Mouse (Mus musculus): Measurements from ENCODE around the gene Coq4. TPM values are rescaled to one million over a fixed set of nuclear protein-coding genes. Genes with fewer than 3 reads are reported as not detected.
"Not testable (repeated sequence)": the region's sequence is repeated elsewhere in the genome, so short reads cannot be mapped to it uniquely, and the experiment has no call there.

Coq4 gene
- polyA plus RNA-seq, 1 experiment from 2014 or later = 11.4 TPM

DNA sequence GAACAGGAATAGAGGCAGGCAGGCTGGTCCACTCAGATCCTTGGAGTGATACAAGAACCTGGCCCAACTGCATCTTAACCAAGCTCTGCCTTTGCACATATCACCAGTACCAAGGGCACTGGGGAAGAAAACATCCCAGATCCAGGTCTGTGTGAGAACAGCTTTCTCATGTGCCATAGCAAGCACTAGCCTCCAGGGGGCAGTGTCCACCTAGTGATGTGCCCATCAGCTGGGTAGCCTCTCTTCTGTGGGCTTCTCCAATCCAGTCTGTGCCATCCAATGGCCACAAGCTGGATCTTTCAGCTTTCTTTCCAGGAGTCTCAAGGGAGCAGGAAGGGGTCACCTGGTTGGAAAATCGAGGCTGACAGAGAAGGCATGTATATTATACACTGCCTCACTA is 22.5 kb upstream of the Coq4 start:
- H3K36me3 ChIP-seq (replicated peaks) = no peaks in the 10 kb centered on the region
- H3K9me3 ChIP-seq (replicated peaks) = no peaks in the 10 kb centered on the region
- ATAC-seq (ENCODE audit: insufficient read depth) = no peak
- no peaks in the 10 kb centered on the region for H3K4me1 ChIP-seq (replicated peaks)
- WGBS (ENCODE audit: insufficient replicate concordance) = 0% methylated on average over 1 of the region's 1 CpGs
- no peak overlapping the region for H3K4me3 ChIP-seq (replicated peaks)
- H3K9ac ChIP-seq = no peak overlapping the region
- H3K27me3 ChIP-seq = peaks cover 16% of the 10 kb centered on the region
- no peak overlapping the region for H3K27ac ChIP-seq (replicated peaks)
- no peak overlapping the region for H3K4me2 ChIP-seq

DNA sequence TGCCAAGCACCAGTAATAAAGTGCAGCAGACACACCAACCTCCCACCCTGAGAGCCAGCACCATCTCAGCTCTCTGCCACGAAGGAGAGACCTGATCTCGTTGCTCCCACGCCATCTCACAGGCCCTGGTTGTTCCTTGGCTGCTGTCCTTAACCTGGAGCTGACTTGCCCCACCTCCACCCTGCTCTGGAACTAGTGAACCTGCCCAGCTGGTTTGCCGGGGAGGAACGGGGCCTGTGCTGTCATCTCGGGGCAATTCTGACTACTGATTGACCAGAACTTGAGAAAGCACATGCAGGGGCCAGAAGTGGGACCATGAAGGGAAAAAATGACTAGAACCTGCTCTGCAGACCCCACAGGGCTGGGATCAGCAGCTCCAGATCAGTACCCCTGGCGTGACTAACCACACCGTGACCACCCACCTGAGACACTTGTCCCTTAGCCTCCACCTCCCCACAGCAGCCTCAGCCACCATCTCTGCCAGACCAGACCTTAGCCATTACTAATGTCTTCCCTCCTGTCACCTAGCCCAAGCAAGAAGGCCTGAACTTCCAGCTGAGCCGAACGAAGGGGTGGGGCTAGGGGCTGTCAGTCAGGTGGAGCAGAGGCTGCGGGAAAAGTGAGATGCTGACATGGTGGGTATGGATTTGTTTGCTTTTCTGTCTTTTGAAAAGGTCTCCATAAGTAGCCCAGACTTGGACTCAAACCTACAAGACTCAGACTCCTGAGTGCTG is 19.1 kb upstream of the Coq4 start:
- WGBS (ENCODE audit: insufficient replicate concordance) = 52% methylated on average over 11 of the region's 11 CpGs
- no peak overlapping the region for H3K9ac ChIP-seq
- H3K4me1 ChIP-seq (replicated peaks) = peaks cover 12% of the 10 kb centered on the region; the same call in 1 of the 2 replicates
- no peak overlapping the region for H3K4me2 ChIP-seq
- H3K27me3 ChIP-seq = peaks cover 3% of the 10 kb centered on the region
- no peaks in the 10 kb centered on the region for H3K36me3 ChIP-seq (replicated peaks)
- H3K9me3 ChIP-seq (replicated peaks) = no peaks in the 10 kb centered on the region
- no peak overlapping the region for H3K27ac ChIP-seq (replicated peaks)
- ATAC-seq (ENCODE audit: insufficient read depth) = no peak
- H3K4me3 ChIP-seq (replicated peaks) = no peak overlapping the region

DNA sequence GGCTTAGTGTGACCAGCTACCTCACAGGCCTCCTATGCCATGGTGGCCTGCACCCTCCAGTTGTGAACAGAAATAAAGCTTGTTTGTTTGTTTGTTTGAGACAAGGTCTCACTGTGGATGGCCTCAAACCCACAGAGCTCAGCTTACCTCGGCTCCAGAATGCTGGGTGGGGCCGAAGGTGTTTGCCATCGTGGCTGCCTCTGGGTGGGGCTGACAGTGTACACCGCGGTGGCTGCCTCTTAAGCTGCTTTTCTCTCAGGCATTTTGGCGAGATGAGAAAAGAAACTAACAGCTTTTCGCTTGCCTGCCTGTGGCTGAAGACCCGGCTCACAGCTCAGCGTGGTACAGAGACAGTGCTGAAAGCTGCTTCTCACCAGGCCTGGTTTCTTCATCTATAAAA is 18.4 kb upstream of the Coq4 start:
- no peak for ATAC-seq (ENCODE audit: insufficient read depth)
- Histone ChIP-seq H3K27ac (replicated peaks) (no peak overlapping the region), H3K4me3 (replicated peaks) (no peak overlapping the region), H3K4me1 (replicated peaks) (peaks cover 19% of the 10 kb centered on the region), H3K36me3 (replicated peaks) (no peaks in the 10 kb centered on the region), H3K9ac (no peak overlapping the region), H3K9me3 (replicated peaks) (no peaks in the 10 kb centered on the region), H3K27me3 (no peaks in the 10 kb centered on the region), H3K4me2 (no peak overlapping the region)
- WGBS (ENCODE audit: insufficient replicate concordance) = 46% methylated on average over 9 of the region's 9 CpGs

DNA sequence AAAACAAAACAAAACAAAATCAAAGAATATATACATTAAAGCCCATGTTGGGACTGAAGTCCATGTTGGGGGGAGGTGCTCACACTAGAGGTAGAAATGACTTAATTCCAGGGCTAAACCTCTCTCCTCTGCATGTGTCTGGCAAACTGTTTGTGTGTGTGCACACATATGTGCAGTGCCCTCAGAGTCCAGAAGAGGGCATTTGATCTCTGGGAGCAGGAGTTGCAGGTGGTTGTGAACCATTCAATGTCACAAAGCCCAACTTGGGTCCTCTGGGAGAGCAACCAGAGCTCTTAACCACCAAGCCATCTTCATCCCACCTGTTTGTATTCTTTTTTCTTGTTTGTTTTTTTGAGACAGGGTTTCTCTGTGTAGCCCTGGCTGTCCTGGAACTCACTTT is 17.1 kb upstream of the Coq4 start:
- H3K27ac ChIP-seq (replicated peaks) = no peak overlapping the region
- no peak overlapping the region for H3K9ac ChIP-seq
- no peak for ATAC-seq (ENCODE audit: insufficient read depth)

DNA sequence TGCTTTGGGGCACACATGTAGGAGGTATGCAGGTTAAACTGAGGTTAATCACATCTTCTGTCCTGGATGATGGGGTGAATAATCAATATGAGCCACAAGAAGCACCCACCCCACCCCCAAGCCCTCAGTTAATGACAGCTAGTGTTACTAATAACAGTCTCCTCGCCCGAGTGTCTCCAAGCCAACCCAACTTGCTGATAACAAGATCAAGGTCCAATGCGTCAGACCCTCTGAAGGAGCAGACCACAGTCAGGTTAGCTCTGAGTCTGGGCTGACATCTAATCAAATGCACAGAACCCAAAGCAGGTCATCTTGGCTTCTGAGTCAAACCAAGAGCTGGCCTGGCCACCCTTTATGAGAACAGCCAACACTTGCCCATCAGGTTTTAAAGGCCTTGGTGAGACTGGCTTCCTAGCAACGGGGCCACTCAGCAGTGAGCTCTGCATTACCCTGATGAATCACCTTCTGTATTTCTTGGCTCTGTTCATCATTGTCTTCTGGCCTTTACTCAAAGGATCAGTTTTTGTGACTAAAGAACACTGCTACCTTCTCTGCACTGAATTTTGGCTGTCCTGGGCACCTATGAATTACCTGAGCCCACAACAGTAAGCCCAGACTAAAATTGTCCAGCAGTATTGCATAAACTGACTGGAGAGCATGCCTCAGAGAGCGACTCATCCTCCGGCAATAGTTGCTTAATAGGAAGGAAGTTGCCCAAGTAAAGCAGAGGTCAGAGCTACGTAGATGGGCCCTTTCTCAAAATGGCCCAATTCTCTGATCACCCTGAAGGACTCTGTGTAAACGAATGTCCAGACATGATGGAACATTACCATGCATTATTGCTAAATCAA is 15.5 kb upstream of the Coq4 start:
- WGBS (ENCODE audit: insufficient replicate concordance) = 29% methylated on average over 8 of the region's 8 CpGs
- no peak overlapping the region for H3K27ac ChIP-seq (replicated peaks)
- ATAC-seq (ENCODE audit: insufficient read depth) = 0 out of 2 replicates have a peak, but pooled peaks have one; percentile 50

More for the DNA sequence above, 17.1 kb upstream of the Coq4 start:
- H3K27me3 ChIP-seq = no peaks in the 10 kb centered on the region
- no peaks in the 10 kb centered on the region for H3K36me3 ChIP-seq (replicated peaks)
- H3K4me2 ChIP-seq = no peak overlapping the region
- H3K4me1 ChIP-seq (replicated peaks) = peaks cover 22% of the 10 kb centered on the region
- no peak overlapping the region for H3K4me3 ChIP-seq (replicated peaks)
- H3K9me3 ChIP-seq (replicated peaks) = no peaks in the 10 kb centered on the region

DNA sequence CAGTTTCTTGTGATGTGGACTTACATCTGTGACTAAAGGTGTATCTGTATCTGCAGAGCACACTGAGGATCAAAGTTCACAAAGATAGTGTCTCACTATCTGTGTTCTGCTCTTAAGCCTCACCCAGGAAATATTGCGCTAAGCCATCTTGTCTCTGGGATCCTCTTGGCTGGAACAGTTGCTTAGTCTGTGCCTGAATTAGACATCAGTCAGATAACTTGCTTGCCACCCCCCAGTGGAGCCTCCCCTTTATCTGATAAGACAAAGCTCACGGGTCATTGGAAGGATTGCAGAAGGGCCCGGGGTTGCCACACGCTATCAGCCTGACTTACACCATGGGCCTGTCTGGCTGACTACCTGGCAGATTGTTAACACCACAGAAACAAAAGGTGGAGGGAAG is 14.0 kb upstream of the Coq4 start:
- no peak; the same call in 1 of the 2 replicates for ATAC-seq (ENCODE audit: insufficient read depth)
- WGBS (ENCODE audit: insufficient replicate concordance) = 28% methylated on average over 4 of the region's 4 CpGs
- Histone ChIP-seq H3K4me2 (no peak overlapping the region), H3K9me3 (replicated peaks) (no peaks in the 10 kb centered on the region), H3K27me3 (no peaks in the 10 kb centered on the region), H3K36me3 (replicated peaks) (peaks cover 20% of the 10 kb centered on the region), H3K9ac (no peak overlapping the region), H3K4me3 (replicated peaks) (no peak overlapping the region), H3K4me1 (replicated peaks) (peaks cover 22% of the 10 kb centered on the region), H3K27ac (replicated peaks) (peak overlapping the region; percentile 35; the same call in 1 of the 2 replicates)

More for the DNA sequence above, 15.5 kb upstream of the Coq4 start:
- peaks cover 22% of the 10 kb centered on the region for H3K4me1 ChIP-seq (replicated peaks)
- no peak overlapping the region for H3K4me2 ChIP-seq
- H3K9me3 ChIP-seq (replicated peaks) = no peaks in the 10 kb centered on the region
- H3K4me3 ChIP-seq (replicated peaks) = no peak overlapping the region
- no peaks in the 10 kb centered on the region for H3K27me3 ChIP-seq
- H3K36me3 ChIP-seq (replicated peaks) = peaks cover 5% of the 10 kb centered on the region; the same call in 1 of the 2 replicates
- no peak overlapping the region for H3K9ac ChIP-seq

DNA sequence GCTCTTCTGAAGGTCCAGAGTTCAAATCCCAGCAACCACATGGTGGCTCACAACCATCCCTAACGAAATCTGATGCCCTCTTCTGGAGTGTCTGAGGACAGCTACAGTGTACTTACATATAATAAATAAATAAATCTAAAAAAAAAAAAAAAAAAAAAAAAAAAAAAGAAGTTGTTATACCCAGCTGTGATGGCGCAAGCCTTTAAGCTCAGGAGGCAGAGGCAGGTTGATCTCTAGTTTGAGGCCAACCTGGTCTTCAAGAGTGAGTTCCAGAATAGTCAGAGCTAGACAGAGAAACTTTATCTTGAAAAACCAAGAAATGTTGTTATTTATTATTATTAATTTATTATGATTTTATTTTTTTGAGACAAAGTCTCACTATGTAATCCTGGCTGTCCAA is 6.0 kb upstream of the Coq4 start:
- H3K9ac ChIP-seq; H3K27me3 ChIP-seq; ATAC-seq (ENCODE audit: insufficient read depth); H3K4me3 ChIP-seq (replicated peaks); H3K9me3 ChIP-seq (replicated peaks); H3K4me2 ChIP-seq; H3K4me1 ChIP-seq (replicated peaks); H3K27ac ChIP-seq (replicated peaks): not testable (repeated sequence)
- 83% methylated on average over 2 of the region's 2 CpGs for WGBS (ENCODE audit: insufficient replicate concordance)
- peaks cover 91% of the 10 kb centered on the region for H3K36me3 ChIP-seq (replicated peaks)

DNA sequence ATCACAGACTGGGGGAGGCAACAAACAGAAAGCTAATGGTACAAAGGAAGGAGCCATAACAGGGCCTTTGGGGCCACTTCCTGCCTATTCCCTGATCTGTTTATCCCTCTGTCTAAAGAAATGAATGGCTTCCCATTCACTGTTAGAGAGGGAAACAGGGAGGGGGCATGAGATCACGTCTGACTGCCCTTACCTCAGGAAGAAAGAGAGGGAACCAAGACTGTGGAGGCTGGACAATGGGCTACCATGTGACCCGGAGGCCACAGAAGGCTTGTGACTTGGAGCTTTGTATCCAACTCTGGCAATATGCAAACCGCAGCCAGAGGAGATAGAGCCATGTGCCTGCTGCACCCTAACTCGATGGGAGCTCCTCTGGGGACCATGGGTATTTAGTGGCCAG is 3.0 kb upstream of the Coq4 start:
- peaks cover 20% of the 10 kb centered on the region for H3K4me1 ChIP-seq (replicated peaks)
- no peak overlapping the region for H3K9ac ChIP-seq
- no peaks in the 10 kb centered on the region for H3K9me3 ChIP-seq (replicated peaks)
- H3K36me3 ChIP-seq (replicated peaks) = peaks cover 64% of the 10 kb centered on the region
- no peak for ATAC-seq (ENCODE audit: insufficient read depth)
- H3K4me2 ChIP-seq = no peak overlapping the region
- H3K4me3 ChIP-seq (replicated peaks) = no peak overlapping the region
- no peak overlapping the region for H3K27ac ChIP-seq (replicated peaks)
- WGBS (ENCODE audit: insufficient replicate concordance) = 58% methylated on average over 4 of the region's 4 CpGs
- no peaks in the 10 kb centered on the region for H3K27me3 ChIP-seq

DNA sequence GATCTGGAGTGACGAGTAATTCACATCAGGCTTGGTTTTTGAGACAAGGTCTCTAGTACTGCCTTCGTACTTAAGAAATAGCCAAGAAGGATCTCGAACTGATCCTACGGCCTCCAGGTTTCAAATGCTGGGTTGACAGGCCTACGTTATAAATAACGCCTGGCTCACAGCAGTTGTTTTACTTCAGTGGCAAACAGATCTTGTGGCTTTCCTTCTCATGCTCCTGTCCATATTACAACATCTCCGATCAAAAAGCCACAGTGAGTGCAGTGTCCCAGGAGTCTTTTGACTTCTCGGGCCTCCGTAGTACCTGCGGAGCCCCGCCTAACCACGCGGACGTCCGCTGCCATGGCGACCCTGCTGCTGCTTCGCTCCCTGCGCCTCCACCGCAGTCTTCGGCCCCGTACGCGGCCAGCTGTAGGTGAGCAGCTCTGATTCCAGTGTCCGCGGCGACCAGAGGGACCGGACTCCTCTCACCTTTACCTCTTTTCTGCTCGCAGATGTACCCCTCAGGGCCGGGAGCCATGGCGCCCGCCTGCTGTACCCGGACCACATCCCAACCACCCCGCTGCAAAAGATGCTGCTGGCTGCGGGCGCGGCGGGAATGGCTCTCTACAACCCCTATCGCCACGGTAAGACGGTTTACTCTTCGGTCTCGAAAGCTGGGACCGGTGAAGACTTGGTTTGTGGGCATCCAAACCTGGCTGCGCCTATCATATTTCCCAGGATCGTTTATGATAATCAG is 816 bp downstream of the Coq4 start, which contains the start of gene Trub2:
Gene Trub2, minus strand, starts transcription at position 566 of the 745 bp plus-strand sequence.
- Histone ChIP-seq H3K4me3 (replicated peaks) (peak within 1 kb of the TSS; percentile 73), H3K4me1 (replicated peaks) (peaks cover 20% of the 10 kb centered on the region), H3K9ac (peak within 1 kb of the TSS; percentile 65), H3K27ac (replicated peaks) (peak within 1 kb of the TSS; percentile 83), H3K36me3 (replicated peaks) (peaks cover 37% of the 10 kb centered on the region), H3K4me2 (peak within 1 kb of the TSS; percentile 89), H3K9me3 (replicated peaks) (no peaks in the 10 kb centered on the region), H3K27me3 (no peaks in the 10 kb centered on the region)
- peak; percentile 90 for ATAC-seq (ENCODE audit: insufficient read depth)
- under 1% methylated on average over 45 of the region's 45 CpGs for WGBS (ENCODE audit: insufficient replicate concordance)

DNA sequence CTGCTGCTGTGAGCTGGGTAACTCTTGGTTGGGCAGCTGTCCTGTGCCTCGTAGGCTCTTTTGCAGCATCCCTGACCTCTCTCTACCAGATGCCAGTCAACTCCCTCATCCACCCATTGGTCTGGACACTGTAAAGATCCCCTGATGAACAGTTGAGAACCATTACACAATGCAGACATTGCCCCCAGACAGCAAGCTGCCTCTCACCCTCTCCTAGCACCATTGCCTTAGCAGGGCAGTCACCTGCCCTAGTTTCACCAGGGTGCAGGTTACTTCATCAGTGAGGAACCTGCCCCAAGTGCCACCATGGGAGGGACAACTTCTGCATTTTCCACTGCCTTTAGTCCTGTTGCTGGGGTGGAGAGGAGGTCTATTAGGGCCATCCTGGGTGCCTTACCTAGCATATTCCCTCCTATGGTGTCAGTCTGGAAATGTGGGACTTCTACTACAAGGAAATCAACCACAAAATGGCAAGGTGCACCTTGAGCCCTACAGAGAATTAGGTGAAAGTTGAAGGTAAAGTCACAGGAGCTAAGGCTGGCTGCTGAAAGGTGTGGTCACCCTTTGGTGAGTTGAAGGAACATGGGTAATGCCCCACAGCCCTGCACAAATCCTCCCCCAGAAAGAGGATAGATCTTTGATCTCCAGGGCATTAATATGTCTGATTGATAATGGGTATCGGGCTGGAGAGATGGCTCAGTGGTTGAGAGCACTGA is 5.6 kb downstream of the Coq4 start:
- Histone ChIP-seq H3K27ac (replicated peaks) (no peak overlapping the region), H3K4me1 (replicated peaks) (peaks cover 12% of the 10 kb centered on the region), H3K9me3 (replicated peaks) (no peaks in the 10 kb centered on the region), H3K4me2 (no peak overlapping the region), H3K27me3 (no peaks in the 10 kb centered on the region), H3K9ac (no peak overlapping the region), H3K4me3 (replicated peaks) (no peak overlapping the region), H3K36me3 (replicated peaks) (peaks cover 18% of the 10 kb centered on the region; the same call in 1 of the 2 replicates)
- 75% methylated on average over 2 of the region's 2 CpGs for whole genome bisulfite sequencing (ENCODE audit: insufficient replicate concordance)
- no peak for ATAC-seq (ENCODE audit: insufficient read depth)
